Mouse (Mus musculus): Measurements from ENCODE around the gene Zscan2. TPM values are rescaled to one million over a fixed set of nuclear protein-coding genes. Genes with fewer than 3 reads are reported as not detected.
A peak's percentile ranks its signal among the peaks of the same experiment; 100 is the strongest.

The Zscan2 gene
- total and polyA plus RNA-seq, 2 experiments = 1.6 to 3.0 TPM

DNA sequence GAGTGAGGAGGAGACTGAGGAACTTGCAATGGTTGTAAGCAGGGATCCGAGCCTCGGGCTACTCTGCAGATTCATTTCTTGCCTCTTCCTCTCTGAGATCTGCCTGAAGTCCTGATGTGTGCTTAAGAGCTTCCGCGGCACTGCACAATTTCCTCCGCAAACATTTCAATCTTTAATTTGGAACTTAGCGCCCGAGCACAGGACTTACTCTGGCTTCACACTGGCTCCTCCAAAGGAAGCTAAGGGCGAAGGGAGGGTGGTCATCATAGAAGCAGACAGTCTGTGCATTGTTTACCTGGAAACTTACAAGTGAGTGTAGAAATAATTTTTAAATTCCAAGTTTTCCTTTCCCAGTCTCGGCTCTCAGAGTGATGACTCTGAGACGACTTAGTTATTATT lies 14.4 kb upstream of the Zscan2 start:
- H3K27ac ChIP-seq (replicated peaks; ENCODE audit: insufficient read depth, low read depth, low read length) = peak overlapping the region; percentile 45; the same call in 1 of the 2 replicates

DNA sequence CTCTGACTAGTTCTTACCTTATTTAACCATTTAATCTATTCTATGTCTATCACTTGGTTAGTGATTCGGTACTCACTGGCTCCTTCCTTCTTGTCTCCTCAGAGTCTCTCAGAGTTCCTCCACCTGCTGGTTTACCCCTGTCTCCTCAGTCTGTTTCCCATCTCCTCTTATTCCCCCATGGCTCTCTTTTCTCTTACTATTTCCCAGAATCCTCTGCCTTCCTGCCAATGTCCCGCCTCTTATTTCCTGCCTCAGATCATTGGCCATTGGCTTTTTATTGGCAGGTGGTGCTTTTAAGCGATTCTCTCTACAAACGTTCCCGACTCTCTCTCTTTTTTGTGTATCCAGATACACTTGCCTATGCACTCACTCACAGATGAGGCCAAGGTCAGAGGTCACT lies 14.0 kb upstream of the Zscan2 start:
- Histone ChIP-seq H3K79me2 (ENCODE audit: control insufficient read depth, insufficient read depth, low read length) (no peaks in the 10 kb centered on the region), H3K9ac (ENCODE audit: low read depth, low read length) (no peak overlapping the region), H3K27ac (replicated peaks; ENCODE audit: insufficient read depth, low read depth, low read length) (no peak overlapping the region), H3K36me3 (ENCODE audit: control insufficient read depth, insufficient read depth, low read length) (no peaks in the 10 kb centered on the region), H3K4me3 (ENCODE audit: insufficient read depth, low read depth, low read length) (no peak overlapping the region), H3K4me1 (ENCODE audit: control insufficient read depth, insufficient read depth, low read length) (no peaks in the 10 kb centered on the region), H3K27me3 (ENCODE audit: control insufficient read depth, insufficient read depth, low read length) (no peaks in the 10 kb centered on the region)
- 77% methylated on average over 5 of the region's 5 CpGs for WGBS
- DNase-seq (ENCODE audit: extremely low read depth, low read depth, low spot score) = no peak
- TF ChIP-seq POLR2A (IDR thresholded peaks at IDR 0.05; ENCODE audit: extremely low read depth, insufficient read depth, low read length) (no peak), CTCF (IDR thresholded peaks at IDR 0.05; ENCODE audit: low read depth, low read length) (no peak)

More for the DNA sequence above, 14.4 kb upstream of the Zscan2 start:
- Histone ChIP-seq H3K4me3 (ENCODE audit: insufficient read depth, low read depth, low read length) (peak overlapping the region; percentile 47; the same call in 1 of the 2 replicates), H3K79me2 (ENCODE audit: control insufficient read depth, insufficient read depth, low read length) (no peaks in the 10 kb centered on the region), H3K36me3 (ENCODE audit: control insufficient read depth, insufficient read depth, low read length) (no peaks in the 10 kb centered on the region), H3K4me1 (ENCODE audit: control insufficient read depth, insufficient read depth, low read length) (no peaks in the 10 kb centered on the region), H3K27me3 (ENCODE audit: control insufficient read depth, insufficient read depth, low read length) (no peaks in the 10 kb centered on the region), H3K9ac (ENCODE audit: low read depth, low read length) (peak overlapping the region; percentile 42; the same call in 1 of the 2 replicates)
- no peak for DNase-seq (ENCODE audit: extremely low read depth, low read depth, low spot score)
- TF ChIP-seq CTCF (IDR thresholded peaks at IDR 0.05; ENCODE audit: low read depth, low read length) (no peak), POLR2A (IDR thresholded peaks at IDR 0.05; ENCODE audit: extremely low read depth, insufficient read depth, low read length) (no peak)
- 91% methylated on average over 10 of the region's 10 CpGs for WGBS

DNA sequence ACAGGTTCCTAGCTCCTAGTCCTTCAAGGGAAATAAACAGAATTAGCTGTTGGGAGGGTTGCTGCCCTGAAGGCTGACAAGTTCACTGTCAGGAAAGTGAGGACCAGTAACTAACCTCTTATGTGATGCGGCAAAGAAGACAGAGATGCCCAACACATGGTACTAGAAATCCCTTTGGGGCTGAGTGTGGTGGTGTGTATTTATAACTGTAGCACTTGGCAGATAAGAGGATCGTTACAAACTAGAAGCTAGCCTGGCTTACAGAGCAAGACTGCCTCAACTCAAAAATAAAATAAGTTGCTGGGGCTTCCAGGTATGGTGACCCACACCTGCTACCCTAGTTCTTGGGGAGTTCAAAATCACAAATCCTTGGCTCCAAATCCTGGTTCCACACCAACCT lies 11.5 kb upstream of the Zscan2 start:
- Histone ChIP-seq H3K4me1 (ENCODE audit: control insufficient read depth, insufficient read depth, low read length) (no peaks in the 10 kb centered on the region), H3K4me3 (ENCODE audit: insufficient read depth, low read depth, low read length) (no peak overlapping the region), H3K9ac (ENCODE audit: low read depth, low read length) (no peak overlapping the region), H3K36me3 (ENCODE audit: control insufficient read depth, insufficient read depth, low read length) (no peaks in the 10 kb centered on the region), H3K27me3 (ENCODE audit: control insufficient read depth, insufficient read depth, low read length) (no peaks in the 10 kb centered on the region), H3K27ac (replicated peaks; ENCODE audit: insufficient read depth, low read depth, low read length) (no peak overlapping the region), H3K79me2 (ENCODE audit: control insufficient read depth, insufficient read depth, low read length) (no peaks in the 10 kb centered on the region)
- no peak for DNase-seq (ENCODE audit: extremely low read depth, low read depth, low spot score)
- TF ChIP-seq POLR2A (IDR thresholded peaks at IDR 0.05; ENCODE audit: extremely low read depth, insufficient read depth, low read length) = no peak
- no peak for TF ChIP-seq CTCF (IDR thresholded peaks at IDR 0.05; ENCODE audit: low read depth, low read length)
- 76% methylated on average over 2 of the region's 2 CpGs for WGBS

GRCm38 (mm10) chr7:80849710-80850109 lies 11.0 kb upstream of the Zscan2 start:
- H3K27me3 ChIP-seq (ENCODE audit: control insufficient read depth, insufficient read depth, low read length) = no peaks in the 10 kb centered on the region
- DNase-seq (ENCODE audit: extremely low read depth, low read depth, low spot score) = peak; percentile 66
- no peaks in the 10 kb centered on the region for H3K36me3 ChIP-seq (ENCODE audit: control insufficient read depth, insufficient read depth, low read length)
- no peaks in the 10 kb centered on the region for H3K4me1 ChIP-seq (ENCODE audit: control insufficient read depth, insufficient read depth, low read length)
- no peaks in the 10 kb centered on the region for H3K79me2 ChIP-seq (ENCODE audit: control insufficient read depth, insufficient read depth, low read length)
- TF ChIP-seq CTCF (IDR thresholded peaks at IDR 0.05; ENCODE audit: low read depth, low read length) = peak; percentile 75
- TF ChIP-seq POLR2A (IDR thresholded peaks at IDR 0.05; ENCODE audit: extremely low read depth, insufficient read depth, low read length) = no peak
- 25% methylated on average over 4 of the region's 4 CpGs for WGBS
- no peak overlapping the region for H3K9ac ChIP-seq (ENCODE audit: low read depth, low read length)
- H3K27ac ChIP-seq (replicated peaks; ENCODE audit: insufficient read depth, low read depth, low read length) = no peak overlapping the region
- H3K4me3 ChIP-seq (ENCODE audit: insufficient read depth, low read depth, low read length) = no peak overlapping the region

GRCm38 (mm10) chr7:80850520-80850919 lies 10.2 kb upstream of the Zscan2 start:
- Histone ChIP-seq H3K79me2 (ENCODE audit: control insufficient read depth, insufficient read depth, low read length) (no peaks in the 10 kb centered on the region), H3K36me3 (ENCODE audit: control insufficient read depth, insufficient read depth, low read length) (no peaks in the 10 kb centered on the region), H3K27ac (replicated peaks; ENCODE audit: insufficient read depth, low read depth, low read length) (no peak overlapping the region), H3K9ac (ENCODE audit: low read depth, low read length) (no peak overlapping the region), H3K4me3 (ENCODE audit: insufficient read depth, low read depth, low read length) (no peak overlapping the region), H3K27me3 (ENCODE audit: control insufficient read depth, insufficient read depth, low read length) (no peaks in the 10 kb centered on the region), H3K4me1 (ENCODE audit: control insufficient read depth, insufficient read depth, low read length) (no peaks in the 10 kb centered on the region)
- no peak for DNase-seq (ENCODE audit: extremely low read depth, low read depth, low spot score)
- TF ChIP-seq CTCF (IDR thresholded peaks at IDR 0.05; ENCODE audit: low read depth, low read length) (no peak), POLR2A (IDR thresholded peaks at IDR 0.05; ENCODE audit: extremely low read depth, insufficient read depth, low read length) (no peak)
- WGBS = 85% methylated on average over 5 of the region's 5 CpGs

DNA sequence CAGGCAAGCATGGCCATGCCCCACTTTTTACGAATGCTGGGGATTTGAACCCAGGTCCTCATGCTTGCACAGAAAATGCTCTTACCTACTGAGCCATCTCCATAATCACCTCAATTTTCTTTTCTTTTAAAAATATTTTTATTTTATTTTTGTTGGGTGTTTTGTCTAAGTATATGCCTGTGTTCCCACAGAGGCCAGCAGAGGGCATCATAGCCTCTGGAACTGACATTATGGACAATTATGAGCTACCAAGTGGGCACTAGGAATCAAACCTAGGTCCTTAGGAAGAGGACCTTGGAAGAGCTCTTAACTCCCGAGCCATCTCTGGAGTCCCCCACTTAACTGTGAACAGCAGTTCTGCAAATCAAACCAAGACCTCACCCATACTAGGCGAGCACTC lies 7.5 kb upstream of the Zscan2 start:
- H3K79me2 ChIP-seq (ENCODE audit: control insufficient read depth, insufficient read depth, low read length) = no peaks in the 10 kb centered on the region
- no peaks in the 10 kb centered on the region for H3K4me1 ChIP-seq (ENCODE audit: control insufficient read depth, insufficient read depth, low read length)
- H3K4me3 ChIP-seq (ENCODE audit: insufficient read depth, low read depth, low read length) = no peak overlapping the region
- no peak overlapping the region for H3K9ac ChIP-seq (ENCODE audit: low read depth, low read length)
- no peaks in the 10 kb centered on the region for H3K36me3 ChIP-seq (ENCODE audit: control insufficient read depth, insufficient read depth, low read length)
- no peak overlapping the region for H3K27ac ChIP-seq (replicated peaks; ENCODE audit: insufficient read depth, low read depth, low read length)
- DNase-seq (ENCODE audit: extremely low read depth, low read depth, low spot score) = no peak
- 100% methylated on average over 3 of the region's 3 CpGs for WGBS
- no peaks in the 10 kb centered on the region for H3K27me3 ChIP-seq (ENCODE audit: control insufficient read depth, insufficient read depth, low read length)
- TF ChIP-seq CTCF (IDR thresholded peaks at IDR 0.05; ENCODE audit: low read depth, low read length) = peak; percentile 15; the same call in 1 of the 2 replicates
- no peak for TF ChIP-seq POLR2A (IDR thresholded peaks at IDR 0.05; ENCODE audit: extremely low read depth, insufficient read depth, low read length)
